Mouse (Mus musculus) urinary bladder, postnatal 25 days (tissue): Measurements from ENCODE around the gene Ttc39a.

Source experiments
- DNase-seq: peaks from one replicate; pipeline ENCODE4 v3.0.0; 2022; ENCODE audit warnings: low spot score

Ttc39a gene

DNA sequence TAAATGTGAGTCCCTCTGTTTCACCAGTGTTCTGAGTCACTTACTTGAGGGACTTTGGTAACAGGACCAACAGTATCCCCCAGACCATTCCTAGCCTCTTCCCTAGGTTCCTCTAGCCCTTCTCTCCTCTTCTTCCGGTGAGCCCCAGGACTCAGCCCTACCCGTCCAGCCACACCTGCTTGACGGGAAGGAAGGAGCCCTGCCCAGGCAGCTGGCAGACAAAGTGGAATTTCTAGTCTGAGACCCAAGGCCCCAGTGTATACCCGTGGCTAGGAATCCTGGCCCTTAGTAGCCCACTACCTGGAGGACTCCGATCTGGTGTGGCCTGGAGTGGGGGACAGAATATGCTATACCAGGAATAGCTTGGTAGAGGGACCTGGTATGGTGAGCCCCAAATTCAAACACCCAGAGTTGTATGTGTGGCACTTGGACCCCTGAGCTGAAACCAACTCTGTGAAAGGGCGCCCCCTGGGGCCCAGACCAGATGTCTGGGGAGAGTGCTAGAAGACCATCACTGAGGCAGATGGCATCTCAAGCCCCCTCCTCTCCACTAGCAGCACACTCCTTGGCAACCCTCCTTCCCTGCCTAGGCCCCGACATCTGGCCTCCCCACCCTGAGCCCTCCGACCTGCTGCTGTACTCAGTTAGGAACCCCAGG, 13.8 kb downstream of the Ttc39a start:
- DNase-seq: peak; percentile 41

DNA sequence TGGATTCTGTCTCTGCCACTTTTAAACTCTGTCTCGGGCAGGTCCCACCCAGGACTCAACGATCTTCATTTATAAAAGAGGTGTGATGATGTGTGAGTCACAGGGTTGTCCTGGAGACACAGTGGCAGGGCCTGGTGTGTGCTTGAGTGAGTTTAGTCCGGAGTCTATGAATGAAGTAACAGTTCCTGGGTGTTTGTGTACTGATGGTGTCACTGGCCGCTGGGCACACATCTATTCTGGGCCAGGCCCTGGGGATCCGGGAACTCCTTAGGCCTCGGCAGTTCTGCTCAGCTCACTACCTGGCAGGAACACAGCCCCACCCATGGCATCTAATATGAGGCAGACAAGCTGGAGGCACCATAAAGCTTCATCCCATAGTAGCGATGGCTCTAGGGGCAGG, 15.2 kb downstream of the Ttc39a start:
- DNase-seq: no peak

DNA sequence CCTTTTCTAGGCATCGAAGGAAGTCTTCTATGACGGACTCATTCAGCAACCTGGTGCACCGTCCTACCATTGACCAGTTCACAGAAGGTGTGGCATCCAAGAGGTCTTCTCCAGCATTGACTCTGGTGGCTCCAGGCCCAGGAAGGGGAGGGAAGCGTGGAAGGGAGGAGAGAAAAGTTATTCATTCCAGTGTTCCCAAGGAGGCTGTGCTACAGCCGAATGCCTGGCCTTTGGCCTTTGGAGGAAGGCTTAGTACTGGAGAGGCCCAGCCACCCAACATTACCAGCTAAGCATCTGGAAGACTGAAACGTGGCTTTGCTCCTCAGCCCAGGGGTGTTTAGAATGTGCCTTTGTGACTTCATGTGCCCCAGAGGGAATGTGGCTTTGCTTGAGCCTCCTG, 16.0 kb downstream of the Ttc39a start:
- no peak for DNase-seq

DNA sequence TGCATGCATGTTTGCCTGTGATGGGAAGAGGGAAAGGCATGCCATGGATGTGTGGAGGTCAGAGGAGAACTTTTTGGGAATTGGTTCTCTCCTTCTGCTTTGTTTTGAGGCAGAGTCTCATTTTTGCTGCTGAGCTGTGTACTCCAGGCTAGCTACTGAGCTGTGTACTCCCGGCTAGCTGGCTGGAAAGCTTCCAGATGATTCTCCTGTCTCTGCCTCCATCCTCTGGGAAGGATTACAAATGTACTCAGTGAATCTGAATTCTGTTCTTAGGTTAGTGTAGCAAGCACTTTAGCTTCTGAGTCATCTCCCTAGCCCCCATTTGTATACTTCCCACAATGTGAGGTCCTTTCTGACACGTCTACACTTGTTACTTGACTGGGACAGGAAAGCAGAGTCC, 17.0 kb downstream of the Ttc39a start:
- no peak for DNase-seq

DNA sequence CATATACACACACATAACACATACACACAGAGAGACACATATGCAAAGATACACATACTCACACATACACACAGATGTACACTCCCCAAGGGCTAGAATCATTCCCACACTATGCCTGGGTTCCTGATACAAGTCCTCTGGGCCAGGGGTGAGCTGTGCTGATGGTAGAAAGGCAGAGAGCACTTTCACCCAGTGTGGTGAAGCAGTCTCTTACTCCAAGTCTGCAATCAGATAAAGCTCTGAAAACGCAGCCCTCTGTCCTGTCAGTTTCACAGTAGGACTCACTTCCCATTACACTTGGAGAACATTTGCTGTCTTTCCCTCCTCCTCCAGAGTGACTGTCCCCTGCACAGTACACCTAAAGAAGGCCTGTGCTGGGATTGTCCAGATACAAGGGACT, 20.6 kb downstream of the Ttc39a start:
- no peak for DNase-seq

DNA sequence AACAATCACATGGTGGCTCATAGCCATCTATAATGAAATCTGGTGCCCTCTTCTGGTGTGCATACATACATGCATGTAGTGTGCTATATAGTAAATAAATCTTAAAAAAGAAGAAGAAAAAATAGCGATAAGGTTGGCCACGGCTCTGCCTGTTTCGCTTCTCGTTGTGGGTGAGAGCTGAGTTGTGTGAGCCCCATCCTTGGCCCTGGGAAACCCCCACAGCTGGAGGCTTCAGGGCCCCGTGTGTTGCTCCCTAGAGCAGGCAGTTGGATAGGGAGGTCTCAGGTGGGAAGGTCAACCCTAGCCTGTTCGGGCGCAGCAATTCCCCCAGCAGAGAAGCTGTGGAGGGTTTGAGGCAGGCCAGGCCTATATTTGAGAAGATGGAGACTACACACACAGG, 23.8 kb downstream of the Ttc39a start:
- no peak for DNase-seq

DNA sequence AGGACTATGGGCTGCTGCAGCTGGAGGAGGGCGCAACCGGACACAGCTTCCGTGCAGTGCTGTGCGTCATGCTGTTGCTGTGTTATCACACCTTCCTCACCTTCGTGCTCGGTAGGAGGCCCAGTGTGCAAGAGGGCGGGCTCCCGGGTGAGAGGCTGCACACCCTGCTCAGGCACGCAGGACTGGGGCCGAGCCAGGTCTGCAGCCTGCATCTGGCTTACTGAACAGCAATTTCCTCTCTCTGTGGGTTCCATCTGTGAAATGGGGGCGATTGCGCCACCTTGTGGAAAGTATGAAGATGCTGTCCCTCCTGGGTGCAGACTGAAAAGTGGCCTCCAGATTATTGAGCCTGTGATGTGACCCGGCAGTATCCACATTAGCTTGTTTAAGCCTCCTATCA, 24.4 kb downstream of the Ttc39a start:
- DNase-seq: peak; percentile 59

DNA sequence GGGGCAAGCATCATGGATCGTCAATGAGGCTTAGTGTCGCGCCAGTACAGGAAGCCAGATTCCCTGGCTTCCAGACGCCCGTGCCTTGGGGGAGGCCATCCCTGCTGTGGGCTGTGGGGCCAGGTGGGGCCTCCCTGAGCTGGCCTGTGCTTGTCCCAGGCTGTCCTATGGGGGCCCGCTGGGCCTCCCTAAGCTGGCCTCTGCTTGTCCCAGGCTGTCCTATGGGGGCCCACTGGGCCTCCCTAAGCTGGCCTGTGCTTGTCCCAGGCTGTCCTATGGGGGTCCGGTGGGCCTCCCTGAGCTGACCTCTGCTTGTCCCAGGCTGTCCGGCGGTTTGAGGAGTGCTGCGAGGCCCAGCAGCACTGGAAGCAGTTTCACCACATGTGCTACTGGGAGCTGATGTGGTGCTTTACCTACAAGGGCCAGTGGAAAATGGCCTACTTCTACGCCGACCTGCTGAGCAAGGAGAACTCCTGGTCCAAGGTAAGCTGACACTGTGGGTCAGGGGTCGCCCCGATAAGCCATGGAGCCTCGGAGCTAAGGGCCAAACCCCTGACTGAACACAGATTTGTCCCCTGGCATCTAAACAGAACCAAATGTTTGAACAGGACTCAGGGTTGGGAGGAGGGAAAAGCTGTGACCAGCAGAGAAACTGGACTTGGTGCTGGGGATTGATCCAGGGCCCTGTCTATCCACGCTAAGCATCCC, 26.4 kb downstream of the Ttc39a start:
- no peak for DNase-seq

DNA sequence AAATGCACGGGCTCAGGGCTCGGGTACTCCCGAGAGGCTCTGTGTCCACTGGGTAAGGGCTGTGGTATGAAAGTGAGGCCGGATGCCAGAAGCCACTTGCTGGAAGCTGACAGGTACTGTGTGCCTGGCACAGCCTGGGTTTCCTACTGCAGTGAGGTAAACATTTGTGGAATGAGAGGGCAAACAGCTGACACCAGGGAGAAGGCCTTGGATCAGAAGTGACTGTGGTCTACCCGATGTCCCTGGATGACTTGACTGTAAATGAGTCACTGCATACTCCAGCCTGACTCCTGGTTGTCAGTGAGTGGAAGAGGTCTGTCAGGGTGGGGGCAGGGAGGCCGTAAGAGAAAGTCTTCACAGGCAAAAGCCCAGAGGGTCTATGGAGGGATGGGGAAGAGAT, 27.2 kb downstream of the Ttc39a start:
- no peak for DNase-seq

DNA sequence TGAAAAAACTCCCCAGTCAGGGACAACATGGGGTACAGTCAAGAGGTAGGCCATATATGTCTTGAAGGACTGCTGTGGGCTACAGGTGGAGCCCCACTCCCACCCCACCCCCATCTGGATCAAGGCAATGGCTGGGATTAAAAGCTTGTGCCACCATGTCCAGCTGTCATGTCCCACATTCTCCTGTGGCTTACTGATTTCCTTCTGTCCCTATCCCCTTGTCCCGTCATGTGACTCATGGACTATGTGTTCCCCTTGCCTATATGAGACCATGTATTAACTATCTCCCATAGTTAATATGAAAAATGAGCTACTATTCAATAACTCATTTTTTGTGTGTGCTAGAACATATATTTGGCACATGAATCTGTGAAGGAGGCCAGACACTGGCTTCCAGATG, 27.8 kb downstream of the Ttc39a start:
- DNase-seq: no peak

DNA sequence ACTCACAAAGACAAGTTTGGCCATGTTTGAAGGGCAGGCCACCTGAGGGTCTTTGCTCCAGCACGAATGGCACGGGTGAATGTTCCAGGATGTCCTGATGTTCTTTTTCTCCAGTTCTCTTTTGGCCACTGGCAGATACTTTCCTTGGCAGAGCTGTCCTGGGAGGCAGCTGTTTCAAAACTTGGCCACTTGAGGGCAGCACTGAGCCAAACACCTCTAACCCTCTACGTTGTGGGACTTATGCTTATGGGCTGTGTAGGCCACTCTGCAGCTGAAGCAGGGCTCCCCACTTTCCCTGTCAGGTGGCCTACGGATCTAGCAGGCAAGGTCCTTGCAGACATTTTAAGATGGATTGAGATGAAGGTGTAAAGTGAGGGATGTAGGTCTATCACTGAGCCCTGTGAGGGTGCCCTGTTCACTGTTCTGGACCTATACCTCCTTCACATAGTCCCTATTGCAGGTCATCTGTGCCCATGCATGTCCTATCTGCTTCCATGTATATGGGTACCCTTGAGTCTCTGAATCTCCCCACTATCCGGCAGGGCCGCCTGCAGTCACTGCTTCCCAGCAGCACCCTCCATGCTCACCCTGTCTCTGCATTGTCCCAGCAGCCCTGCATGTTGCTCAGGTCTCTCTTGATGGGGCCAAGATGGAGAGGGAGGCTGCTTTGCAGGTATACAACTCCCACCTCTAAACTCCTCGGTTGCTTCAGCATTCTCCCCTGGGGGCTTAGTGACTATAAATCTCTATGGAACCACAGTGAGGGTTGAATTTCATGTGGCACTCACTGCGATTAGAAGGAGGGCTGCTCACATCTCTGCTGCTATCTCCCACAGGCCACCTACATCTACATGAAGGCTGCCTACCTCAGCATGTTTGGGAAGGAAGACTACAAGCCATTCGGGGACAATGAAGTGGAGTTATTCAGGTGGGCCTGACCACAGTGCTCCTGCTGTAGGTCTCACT, 31.8 kb downstream of the Ttc39a start:
- DNase-seq: peak; percentile 67

DNA sequence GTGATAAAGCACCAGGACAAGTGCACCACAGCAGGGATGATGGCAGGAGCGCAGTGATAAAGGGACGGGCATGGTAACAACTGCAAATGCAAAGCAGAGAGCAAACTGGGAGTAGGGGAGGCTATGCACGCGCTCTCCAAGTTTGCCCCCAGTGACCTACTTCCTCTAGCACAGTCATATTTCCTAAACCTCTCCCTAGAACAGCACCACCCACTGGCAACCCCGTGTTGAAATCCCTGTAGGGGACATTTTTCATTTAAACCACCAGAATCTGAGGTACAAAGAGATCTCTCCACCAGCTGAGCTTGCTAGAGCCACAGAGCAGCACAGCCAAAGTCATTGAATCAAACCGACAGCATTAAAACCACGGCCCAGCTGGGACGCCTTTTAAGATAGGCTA, 32.7 kb downstream of the Ttc39a start:
- DNase-seq: no peak

DNA sequence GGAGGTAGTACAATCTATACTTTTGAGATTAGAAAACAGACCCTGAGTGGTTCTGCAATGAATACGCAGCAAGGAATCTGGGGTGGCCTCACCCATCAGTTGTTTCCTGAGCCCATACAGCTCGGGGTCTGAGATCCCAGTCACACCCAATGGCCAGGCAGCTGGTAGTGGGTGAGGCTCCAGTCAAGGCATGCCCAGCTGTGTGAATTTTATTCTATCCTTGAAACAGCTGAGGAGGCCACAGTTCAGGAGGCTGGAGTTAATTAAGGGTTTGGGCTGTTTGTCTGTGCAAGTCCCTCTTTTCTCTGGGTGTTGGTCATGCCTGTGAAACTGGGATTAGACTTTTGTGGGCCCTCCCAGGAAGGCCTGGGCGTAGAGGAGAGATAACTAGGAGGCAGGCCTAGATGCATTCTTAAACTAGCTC, 33.4 kb downstream of the Ttc39a start:
- DNase-seq: no peak

DNA sequence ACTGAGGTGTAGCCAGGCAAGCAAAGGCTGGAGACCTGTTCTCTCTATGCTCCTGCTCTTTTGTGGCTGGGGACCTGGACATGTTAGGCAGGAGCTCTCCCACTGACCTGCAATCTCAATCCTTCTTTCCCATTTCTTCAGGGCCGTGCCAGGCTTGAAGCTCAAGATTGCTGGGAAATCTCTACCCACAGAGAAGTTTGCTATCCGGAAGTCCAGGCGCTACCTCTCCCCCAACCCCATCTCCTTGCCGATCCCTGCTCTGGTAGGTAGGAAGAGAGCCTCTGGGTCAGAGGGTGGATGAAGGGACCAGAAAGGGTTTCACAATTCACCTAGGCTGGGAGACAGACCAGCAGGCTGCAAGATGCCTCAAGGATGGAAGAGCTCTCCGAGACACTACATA, 34.0 kb downstream of the Ttc39a start:
- no peak for DNase-seq

DNA sequence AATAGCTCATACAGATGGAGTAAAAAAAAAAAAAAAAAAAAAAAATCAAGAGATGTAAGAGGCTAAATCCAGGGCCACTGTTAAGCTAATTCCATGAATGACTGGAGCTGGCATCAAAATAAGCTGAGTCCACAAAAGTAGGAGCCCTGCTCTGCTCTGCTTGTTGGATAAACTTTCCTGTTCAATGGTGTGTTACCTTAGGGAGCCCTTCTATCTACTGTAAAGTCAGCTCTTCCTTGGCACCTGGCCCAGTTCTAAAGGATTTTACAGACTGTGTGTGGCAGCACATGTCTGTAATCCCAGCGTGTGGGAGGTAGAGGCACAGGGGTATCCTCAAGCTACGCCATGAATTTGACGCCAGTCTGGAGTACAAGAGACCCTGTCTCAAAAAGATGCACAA, 34.6 kb downstream of the Ttc39a start:
- DNase-seq: no peak

DNA sequence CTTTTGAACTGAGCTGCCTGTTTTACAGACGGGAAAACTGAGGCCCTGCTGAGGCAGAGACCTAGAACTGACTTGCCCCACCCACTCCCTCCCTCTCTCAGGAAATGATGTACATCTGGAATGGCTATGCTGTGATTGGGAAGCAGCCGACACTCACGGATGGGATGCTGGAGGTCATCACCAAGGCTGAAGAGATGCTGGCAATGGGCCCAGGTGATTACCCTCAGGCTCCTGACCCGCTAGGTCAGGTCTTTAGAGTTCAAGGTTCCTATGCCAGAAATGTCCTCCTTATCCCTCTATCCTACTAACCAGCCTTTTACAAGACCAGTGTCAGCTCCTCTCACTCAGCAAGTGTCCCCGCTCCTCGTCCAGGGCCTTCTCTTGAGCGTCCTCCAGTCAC, 35.7 kb downstream of the Ttc39a start:
- DNase-seq: no peak

DNA sequence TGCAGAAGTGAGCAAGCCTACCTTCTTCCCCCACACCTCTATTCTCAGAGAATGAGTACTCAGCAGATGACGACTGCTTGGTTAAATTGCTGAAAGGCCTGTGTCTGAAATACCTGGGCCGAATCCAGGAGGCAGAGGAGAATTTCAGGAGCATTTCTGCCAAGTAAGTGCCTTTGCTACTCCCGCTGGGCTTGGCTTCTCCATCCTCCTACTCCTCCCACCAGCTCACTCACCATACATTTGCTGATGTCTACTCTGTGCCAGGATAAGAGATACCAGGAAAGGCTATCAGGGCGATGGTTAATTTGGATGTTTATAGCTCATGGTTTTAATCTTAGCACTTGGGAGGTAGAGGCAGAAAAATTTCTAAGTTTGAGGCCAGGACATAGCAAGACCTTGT, 36.2 kb downstream of the Ttc39a start:
- no peak for DNase-seq

DNA sequence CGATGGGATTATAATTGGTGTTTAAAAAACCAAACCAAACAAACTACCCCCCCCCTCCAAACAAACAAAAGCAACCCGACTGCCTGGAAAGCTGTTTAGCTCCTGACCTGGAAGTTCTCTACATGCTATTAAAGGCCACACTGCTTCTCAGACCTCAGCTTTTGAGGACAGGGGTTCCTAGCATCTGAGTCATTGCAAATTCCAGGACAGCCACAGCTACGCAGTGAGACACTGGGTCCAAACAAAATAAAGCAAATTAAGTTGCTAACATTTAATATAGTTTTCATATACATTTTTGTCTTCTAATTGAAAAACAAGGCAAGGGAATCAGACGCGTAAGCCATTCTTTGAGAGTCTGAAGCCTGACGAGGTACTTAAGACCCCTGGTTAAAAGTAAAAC, 38.0 kb downstream of the Ttc39a start:
- no peak for DNase-seq

DNA sequence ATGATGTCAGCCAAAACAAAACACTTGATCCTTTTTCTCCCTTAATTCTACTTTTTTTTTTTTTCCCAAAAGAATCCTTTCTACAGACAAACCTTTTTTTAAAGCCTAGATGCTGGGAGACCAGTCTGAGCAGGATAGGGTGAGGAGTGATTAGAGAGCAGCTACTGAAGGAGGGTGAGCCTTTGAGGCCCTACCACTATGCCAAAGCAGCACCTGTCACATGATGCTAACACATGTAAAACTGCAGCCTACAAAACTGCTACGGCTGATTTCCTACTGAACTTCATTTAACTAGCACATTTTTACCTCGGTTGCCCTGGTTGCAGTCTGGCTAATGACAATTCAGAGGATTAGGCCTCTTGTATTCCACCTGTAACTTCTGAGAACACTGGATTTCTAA, 38.5 kb downstream of the Ttc39a start:
- DNase-seq: no peak

DNA sequence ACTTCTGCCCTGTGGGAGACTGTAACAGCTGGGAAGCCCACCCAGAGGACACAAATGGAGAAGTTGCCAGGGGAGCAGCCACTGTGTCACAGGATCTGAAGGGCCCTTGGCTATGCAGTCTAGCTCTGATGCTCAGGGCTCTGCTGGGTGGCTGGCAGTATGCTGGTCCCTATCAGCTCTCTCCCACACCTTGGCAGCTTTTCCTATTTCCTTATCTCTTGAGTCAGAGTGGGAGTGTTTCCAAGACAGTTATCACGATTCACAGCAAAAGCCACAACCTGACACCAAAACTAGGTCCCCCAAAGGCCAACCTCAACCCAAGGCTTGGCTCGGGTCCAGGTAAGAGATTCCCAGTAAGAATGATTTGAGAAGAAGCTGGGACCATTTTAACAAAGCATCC, 39.0 kb downstream of the Ttc39a start:
- no peak for DNase-seq

DNA sequence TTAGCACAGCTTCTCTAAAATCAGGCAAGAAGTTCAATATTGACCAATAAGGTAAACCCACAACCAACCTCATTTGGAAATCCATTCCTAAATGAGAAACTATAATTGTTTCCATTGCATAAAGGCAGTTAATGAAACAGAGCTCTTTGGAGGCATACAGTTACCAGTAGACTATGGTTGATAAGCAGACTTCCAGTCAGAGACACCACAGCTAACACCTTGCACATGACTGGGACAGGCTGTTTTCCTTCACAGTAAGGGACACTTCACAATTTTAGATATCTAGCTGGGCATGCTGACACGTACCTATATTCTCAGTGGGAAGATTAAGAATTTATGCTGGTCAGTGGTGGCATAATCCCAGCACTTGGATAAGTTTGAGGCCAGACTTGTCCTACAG, 39.5 kb downstream of the Ttc39a start:
- DNase-seq: no peak

DNA sequence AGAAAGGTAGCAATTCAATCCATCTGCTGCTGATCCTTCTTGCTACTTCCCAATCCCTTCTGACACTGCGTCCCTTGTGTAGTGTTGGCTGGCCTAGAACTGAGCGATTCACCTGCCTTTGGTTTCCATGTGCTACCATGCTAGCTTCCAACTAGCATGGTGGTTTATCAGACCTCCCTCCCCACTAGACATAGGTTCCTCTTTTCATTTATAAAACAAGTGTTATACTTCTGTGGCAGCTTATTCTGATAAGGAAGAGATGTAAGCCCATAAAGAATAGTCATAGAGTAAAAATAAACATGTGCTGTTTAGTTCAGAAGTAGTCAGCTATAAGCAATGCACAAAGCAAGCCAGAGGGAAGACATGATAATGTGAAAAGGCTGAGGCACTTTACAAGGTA, 42.1 kb downstream of the Ttc39a start:
- DNase-seq: no peak

DNA sequence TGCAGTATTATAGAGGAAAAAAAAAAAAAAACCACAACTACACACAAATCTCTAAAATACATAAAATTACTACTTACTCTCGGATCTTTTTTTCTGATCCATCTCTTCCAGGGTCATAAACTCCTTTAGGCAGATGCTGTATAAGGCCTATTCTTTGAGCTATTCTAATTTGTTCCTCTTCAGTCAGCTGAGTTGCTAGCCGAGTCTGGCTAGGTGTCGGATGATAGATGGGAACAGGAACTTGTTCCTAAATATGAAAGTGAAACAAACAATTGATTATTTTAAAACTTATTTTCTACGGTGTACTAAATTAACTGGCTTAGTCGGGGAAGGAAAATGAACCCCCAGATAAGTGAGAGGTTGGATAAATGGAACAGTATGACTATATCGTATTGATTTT, 50.4 kb downstream of the Ttc39a start:
- DNase-seq: no peak
